Mouse (Mus musculus) mouse trophoblast stem cell (cell line): ENCODE measurements around the gene Gm49416.
"Not testable (repeated sequence)": the region's sequence is repeated elsewhere in the genome, so short reads cannot be mapped to it uniquely, and the experiment has no call there.

ENCODE experiments used
- in situ Hi-C, 2 experiments: fragments of 300-500 bp; cut with MseI, MboI; formaldehyde crosslinking; loops; 2 replicates in 1 of 2; 3 replicates in 1 of 2; pipeline ENCODE4 v1.15.1; 2025

Gene Gm49416

GRCm38 (mm10) chr19:8875031-8875430 is 13.7 kb upstream of the Gm49416 start:
- in situ Hi-C loops, result no loop called here

DNA sequence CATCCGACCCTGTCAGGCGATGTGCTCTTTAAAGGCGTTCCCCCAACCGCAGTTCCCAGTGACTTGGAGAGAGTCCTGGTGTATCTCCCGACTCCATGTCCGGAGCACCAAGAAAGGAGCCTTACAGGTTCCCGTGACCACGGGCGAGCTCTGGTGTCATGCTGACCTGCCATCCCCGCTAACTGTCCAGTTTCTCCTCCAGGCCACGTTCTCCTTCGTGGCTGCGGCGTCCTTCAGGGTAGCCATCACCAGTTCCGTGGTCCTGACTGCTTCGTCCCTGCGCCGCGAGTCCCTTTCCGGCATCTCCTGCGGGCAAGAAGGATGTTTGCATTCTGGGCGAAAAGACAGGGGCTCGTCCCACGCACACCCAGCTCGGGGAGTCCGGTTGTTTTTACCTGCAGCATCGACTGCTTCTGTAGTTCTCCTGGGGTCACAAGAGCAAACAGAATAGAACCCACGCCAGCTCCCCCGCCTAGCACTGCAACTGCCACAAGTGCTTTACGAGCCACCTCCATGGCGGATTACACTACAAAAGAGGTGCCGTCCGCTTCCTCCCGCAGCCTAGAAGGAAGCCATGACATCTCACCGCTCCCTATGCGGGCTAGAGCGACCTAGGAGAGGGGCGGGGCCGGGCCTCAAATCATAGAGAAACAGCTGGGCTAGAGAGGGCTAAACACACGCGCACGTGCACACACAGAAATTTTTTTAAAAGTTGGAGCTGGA is 8.3 kb upstream of the Gm49416 start, which contains the start of gene Uqcc3:
TSS of gene Uqcc3 (minus strand) at position 613 of the 723 bp plus-strand sequence.
- in situ Hi-C loops, result no loop called here

- in situ Hi-C loops, result no loop called here
These were observed 7.7 kb upstream of the Gm49416 start for GRCm38 (mm10) chr19:8881034-8881392.

GRCm38 (mm10) chr19:8883616-8884015 is 5.1 kb upstream of the Gm49416 start, which contains the start of the genes Lbhd1 and Gm49403:
Gene Lbhd1 (plus strand): TSS chr19:8883732.
Gene Gm49403 (plus strand): TSS chr19:8883930.
- in situ Hi-C loops, result no loop called here

DNA sequence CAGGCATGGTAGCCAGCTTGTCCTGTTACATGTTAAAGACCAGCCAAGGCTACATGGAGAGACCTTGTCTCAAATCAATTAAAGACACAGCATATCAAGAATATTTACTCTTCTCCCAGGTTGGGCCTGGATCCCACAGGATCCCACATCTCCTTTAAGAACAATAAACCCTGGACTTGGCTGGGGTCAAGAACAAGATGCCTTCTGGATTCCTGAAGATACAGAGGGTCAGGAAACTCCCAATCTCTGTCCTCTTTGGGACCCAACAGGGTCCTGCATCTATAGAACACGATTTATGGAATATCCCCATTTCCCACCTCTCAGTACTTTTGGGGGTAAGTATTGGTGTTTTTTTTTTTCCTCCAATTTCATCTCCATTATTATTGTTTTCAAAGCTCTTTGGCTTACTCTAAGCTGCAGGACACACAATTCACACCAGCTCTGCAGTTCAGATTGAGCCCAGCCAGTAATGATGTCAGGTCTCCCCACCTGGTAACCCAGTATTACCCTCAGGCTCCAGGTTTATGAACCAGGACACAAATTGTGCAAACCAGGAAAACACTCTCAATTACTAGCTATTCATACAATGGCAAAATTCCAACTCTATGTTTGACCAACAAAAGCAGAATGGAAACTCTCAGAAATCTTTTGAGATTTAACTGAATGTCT is 1.7 kb upstream of the Gm49416 start:
- in situ Hi-C loops, result no loop called here

- in situ Hi-C loops, result no loop called here
These were observed 902 bp upstream of the Gm49416 start for GRCm38 (mm10) chr19:8887585-8888463.

DNA sequence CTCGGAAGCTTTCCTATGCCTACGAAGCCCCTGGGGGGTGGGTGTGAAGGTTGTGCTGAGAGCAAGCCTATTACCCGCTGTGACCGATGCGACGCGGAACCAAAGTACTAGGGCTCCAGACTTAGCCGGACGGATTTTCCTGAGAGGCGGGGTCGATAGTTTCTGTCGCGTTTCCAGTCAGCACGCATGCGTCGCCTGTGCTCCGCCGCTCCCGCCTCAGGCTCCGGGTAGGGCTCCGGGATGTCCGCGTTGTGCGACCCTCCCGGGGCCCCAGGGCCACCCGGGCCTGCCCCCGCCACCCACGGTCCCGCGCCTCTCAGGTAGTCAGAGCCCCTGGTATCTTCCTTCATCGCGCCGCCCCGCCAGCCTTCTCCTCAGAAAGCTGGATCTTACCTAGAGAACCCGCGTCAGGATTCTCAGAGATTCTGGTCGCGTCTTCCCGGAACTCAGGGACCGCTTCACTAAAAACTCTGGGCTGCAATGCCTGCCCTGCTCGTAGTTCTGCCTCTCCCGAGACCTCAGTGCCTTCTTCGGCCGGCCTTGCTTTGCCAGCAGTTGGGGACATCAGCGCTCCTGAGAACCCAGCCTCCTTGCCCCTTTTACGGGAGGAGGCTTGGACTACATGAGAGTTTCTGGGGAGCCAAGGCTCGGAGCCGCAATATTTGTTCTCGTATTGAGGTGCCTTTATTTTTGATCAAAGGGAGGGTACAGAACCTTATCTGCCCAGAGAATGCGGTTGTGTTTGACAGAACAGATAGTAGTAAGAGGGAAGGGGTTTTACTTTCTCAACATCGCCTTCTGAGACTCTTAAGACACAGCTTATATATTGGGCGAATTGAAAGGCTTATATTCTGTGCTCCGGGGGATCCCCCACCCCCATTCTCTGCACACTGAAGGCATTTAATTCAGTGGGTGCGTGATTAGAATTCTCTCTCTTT is 4.4 kb downstream of the Gm49416 start, which contains the start of gene Ints5:
TSS of gene Ints5 (plus strand) at position 177 of the 938 bp plus-strand sequence.
- in situ Hi-C loops, result no loop called here

- in situ Hi-C loops, result no loop called here
These were observed 6.8 kb downstream of the Gm49416 start for GRCm38 (mm10) chr19:8895397-8895960.

GRCm38 (mm10) chr19:8896231-8896630 is 7.5 kb downstream of the Gm49416 start:
- in situ Hi-C loops, result not testable (repeated sequence)

GRCm38 (mm10) chr19:8897211-8897864 is 8.6 kb downstream of the Gm49416 start:
- in situ Hi-C loops, result not testable (repeated sequence)

DNA sequence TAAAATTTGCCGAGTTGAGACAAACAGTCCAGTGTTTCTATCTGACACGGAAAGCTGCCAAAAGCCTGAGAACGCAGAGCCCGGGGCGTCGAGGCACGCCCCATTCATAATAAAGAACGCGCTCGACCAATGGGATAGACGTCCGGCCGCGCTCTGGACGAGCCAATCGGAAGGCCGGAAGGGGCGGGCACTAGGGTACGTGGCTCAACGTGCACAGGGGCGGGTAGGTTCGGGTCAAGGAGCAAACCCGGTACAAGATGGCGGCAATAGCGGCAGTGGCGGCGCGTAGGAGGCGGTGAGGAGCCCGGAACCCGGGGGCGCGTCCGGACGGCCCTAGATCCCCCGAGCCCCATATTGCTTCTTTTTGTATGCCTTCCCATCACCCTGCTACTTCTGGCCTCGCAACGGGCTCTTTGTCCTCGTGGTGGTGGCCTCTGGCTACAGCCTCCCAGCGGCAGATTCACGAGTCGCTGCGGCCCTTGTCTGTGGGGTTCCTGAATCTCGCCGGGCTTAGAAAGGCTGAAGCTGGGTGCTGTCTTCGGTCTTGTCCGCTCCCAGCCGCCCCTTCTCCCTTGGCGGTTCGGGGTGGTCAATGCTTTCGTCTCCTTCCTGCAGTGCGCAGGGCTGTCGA is 9.3 kb downstream of the Gm49416 start, which contains the start of gene Ganab:
TSS of gene Ganab (plus strand) at position 207 of the 631 bp plus-strand sequence.
- in situ Hi-C loops, result no loop called here

DNA sequence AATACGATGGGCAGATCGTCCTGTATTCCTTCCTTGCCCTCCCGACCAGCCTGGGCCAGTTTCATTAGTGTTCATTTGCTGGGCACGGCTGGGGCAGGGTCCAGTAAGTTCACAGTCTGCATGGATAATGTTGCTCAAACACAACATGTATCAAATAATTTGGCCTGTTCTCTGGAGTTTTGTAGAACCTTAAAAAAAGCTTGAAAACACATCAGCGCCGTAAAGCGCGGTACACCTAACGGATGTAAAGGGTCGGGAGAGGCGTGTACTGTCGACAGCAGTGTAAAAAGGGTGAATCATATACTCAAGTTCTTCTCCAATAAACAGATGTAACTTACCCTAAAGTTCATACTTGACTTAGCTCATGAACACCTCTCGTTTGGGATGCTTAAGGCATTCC is 9.8 kb downstream of the Gm49416 start:
- in situ Hi-C loops, result no loop called here

- in situ Hi-C loops, result no loop called here
These were observed 10.4 kb downstream of the Gm49416 start for GRCm38 (mm10) chr19:8899079-8899478.

DNA sequence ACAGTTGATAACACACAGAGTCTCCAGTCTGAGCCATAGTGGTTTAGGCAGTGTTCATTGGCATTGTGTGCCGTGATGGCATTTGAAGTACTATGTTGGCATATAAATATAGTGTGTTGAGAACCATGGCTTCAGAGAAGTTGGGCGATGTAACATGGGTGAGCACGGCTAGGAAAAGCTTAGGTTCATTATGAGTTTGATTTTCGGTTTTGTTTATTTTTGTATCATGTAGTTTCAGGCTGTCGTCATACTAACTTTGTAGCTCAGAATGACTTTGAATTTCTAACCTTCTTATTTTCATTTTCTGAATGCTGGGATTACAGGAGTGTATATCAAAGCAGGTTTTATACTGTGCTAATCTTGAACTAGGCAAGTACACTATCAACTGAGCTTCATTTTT is 14.7 kb downstream of the Gm49416 start:
- in situ Hi-C loops, result no loop called here

GRCm38 (mm10) chr19:8908531-8908930 is 19.8 kb downstream of the Gm49416 start:
- in situ Hi-C loops, result no loop called here

DNA sequence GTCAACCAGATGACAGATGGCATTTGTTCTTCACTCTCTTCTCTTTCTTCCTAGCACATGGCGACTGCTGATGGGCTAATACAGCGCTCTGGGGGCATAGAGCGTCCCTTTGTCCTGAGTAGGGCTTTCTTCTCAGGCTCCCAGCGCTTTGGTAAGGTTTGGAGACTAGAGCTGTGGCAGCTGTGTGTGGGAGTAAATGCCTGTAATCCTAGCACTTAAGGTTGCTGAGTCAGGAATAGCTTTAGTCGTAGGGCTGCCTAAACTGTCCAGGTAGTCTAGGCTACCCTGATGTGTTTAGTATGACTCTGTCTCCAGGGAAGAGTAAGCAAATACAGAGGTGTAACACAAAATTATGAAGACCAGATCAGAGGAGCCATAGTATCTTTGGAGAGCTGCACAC is 23.1 kb downstream of the Gm49416 start:
- in situ Hi-C loops, result no loop called here

DNA sequence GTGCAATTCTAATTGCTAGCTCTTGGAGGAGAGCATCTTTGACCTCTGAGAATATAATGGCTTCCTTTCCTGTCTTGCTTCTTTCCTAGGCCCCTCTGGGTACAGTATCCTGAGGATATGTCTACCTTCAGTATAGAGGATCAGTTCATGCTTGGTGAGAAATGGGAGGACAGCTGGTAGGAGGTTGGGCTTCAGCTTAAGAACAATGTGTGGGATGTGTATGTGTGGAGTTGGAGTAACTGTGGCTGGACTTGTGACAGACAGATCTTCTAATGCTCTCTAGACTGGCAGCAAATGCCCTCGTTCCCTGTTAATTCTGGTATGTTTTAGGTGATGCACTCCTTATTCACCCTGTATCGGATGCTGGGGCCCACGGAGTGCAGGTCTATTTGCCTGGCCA is 25.5 kb downstream of the Gm49416 start:
- in situ Hi-C loops, result no loop called here

DNA sequence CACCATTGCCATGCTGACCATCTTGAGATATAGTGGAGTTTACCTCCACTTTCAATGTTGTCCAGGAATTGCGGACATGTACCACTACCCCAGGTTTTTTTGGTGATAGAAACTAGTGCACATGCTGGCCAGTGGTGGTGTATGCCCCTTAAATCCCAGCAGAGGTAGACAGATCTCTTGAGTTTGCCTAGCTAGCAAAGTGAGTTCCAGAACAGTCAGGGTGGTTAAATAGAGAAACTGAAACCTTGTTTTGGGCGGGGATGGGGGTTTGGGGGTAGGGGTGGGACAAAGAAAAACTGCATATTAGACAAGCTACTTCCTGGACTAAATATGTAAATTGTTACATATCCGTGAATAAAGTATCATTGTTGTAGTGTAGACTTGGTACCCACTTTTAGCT is 30.3 kb downstream of the Gm49416 start:
- in situ Hi-C loops, result no loop called here

DNA sequence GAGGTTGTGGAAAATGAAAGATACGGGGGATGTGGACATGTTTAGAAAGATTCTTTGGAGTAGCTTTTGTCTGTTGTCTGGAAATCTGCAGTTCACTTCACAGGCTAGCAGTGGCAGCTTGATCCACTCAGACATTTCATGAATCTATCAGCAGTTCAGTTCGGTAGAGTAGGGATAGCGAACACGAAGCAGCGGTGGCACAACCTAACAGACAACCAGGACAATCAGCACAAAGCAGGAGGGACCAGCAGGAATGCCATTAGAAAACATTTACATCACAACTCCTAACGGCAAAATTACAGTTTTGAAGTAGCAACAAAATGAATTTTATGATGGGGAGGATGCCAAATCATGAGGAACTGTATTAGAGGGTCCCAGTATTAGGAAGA is 31.0 kb downstream of the Gm49416 start:
- in situ Hi-C loops, result no loop called here
